ENCODE assay signal across 8 mouse cellular contexts in genomic region chr6:124931525-124932313, GRCm38 (mm10). TPM values are rescaled to one million over a fixed set of nuclear protein-coding genes. Genes with fewer than 3 reads are reported as not detected.
DNase-seq lines count a peak whose midpoint lies in the region; ATAC-seq and TF ChIP-seq lines count a peak whose summit lies in the region.

No protein-coding gene starts in this region.

- peaks cover 38% of the 10 kb centered on the region for H3K36me3 ChIP-seq in forebrain, embryonic 13.5 days (ENCODE audit: poor library complexity, severe bottlenecking)
- H3K36me3 ChIP-seq in kidney, embryonic 14.5 days (ENCODE audit: control insufficient read depth, insufficient read depth, low read length), result peaks cover 34% of the 10 kb centered on the region
- H3K36me3 ChIP-seq in splenic B cell, adult 2 months (ENCODE audit: control insufficient read depth, insufficient read depth, low read length, poor library complexity, severe bottlenecking), result peaks cover 11% of the 10 kb centered on the region

- 2% methylated on average over 48 of the region's 48 CpGs for WGBS in forebrain, embryonic 13.5 days
- WGBS in kidney, embryonic 14.5 days, result under 1% methylated on average over 48 of the region's 48 CpGs

- H3K4me3 ChIP-seq in left cerebral cortex, adult 2 months, result peak overlapping the region; percentile 98
- H3K4me3 ChIP-seq in forebrain, embryonic 13.5 days, result peak overlapping the region; percentile 92
- peak overlapping the region; percentile 93 for H3K4me3 ChIP-seq in kidney, embryonic 14.5 days (ENCODE audit: low read length)

- H3K27ac ChIP-seq in left cerebral cortex, adult 2 months, result peak overlapping the region; percentile 91
- H3K27ac ChIP-seq in forebrain, embryonic 13.5 days, result peak overlapping the region; percentile 94
- peak overlapping the region; percentile 97 for H3K27ac ChIP-seq in kidney, embryonic 14.5 days (ENCODE audit: low read depth, low read length)

- peaks cover 19% of the 10 kb centered on the region for H3K4me1 ChIP-seq in forebrain, embryonic 13.5 days
- H3K4me1 ChIP-seq in kidney, embryonic 14.5 days (ENCODE audit: control insufficient read depth, insufficient read depth, low read length), result peaks cover 21% of the 10 kb centered on the region; the same call in 1 of the 2 replicates

- H3K27me3 ChIP-seq in forebrain, embryonic 13.5 days, result no peaks in the 10 kb centered on the region
- no peaks in the 10 kb centered on the region for H3K27me3 ChIP-seq in kidney, embryonic 14.5 days (ENCODE audit: control insufficient read depth, insufficient read depth, low read length)
- no peaks in the 10 kb centered on the region; the same call in 1 of the 2 replicates for H3K27me3 ChIP-seq in splenic B cell, adult 2 months (ENCODE audit: control insufficient read depth, insufficient read depth, low read length, poor library complexity, severe bottlenecking)

- no peaks in the 10 kb centered on the region for H3K9me3 ChIP-seq in forebrain, embryonic 13.5 days (replicated peaks)
- H3K9me3 ChIP-seq in kidney, embryonic 14.5 days (ENCODE audit: control insufficient read depth, low read length), result no peaks in the 10 kb centered on the region

- H3K9ac ChIP-seq in forebrain, embryonic 13.5 days, result peak overlapping the region; percentile 95
- peak overlapping the region; percentile 95 for H3K9ac ChIP-seq in kidney, embryonic 14.5 days (ENCODE audit: low read depth, low read length)

- peak overlapping the region; percentile 87 for H3K4me2 ChIP-seq in forebrain, embryonic 13.5 days
- peak overlapping the region; percentile 82 for H3K4me2 ChIP-seq in kidney, embryonic 14.5 days (replicated peaks; ENCODE audit: low read depth, low read length)

- intact Hi-C loops in left cerebral cortex, adult 2 months (cut with DNase I), result loop anchor here (1.0 to 5.0 kb wide), 4 partner anchors 13 to 156 kb away; partner anchors contain the start of genes Cops7a and Pianp

- DNase-seq in left cerebral cortex, adult 2 months (ENCODE audit: extremely low spot score in 1 of 2, low spot score in 2 of 2), result peak in 1 of 2 experiments; percentile 49
- no peak for DNase-seq in left cerebral cortex, adult 8-10 months (ENCODE audit: low spot score in 2 of 2)
- peak; percentile 60 for DNase-seq in adipocyte (ENCODE audit: low spot score)
- DNase-seq in lung, postnatal 10 days, result peak; percentile 81
- DNase-seq in splenic B cell, adult 2 months (ENCODE audit: low read depth, low spot score), result peak; percentile 32
- DNase-seq in spleen, postnatal 4 days (ENCODE audit: low spot score in 2 of 2), result no peak

- ATAC-seq in forebrain, embryonic 13.5 days, result peak; percentile 34
- ATAC-seq in kidney, embryonic 14.5 days (ENCODE audit: low FRiP score, low TSS enrichment), result peak; percentile 22

- peak; percentile 17; the same call in 1 of the 2 replicates for TF ChIP-seq CTCF in left cerebral cortex, adult 2 months (IDR thresholded peaks at IDR 0.05)

RNA-seq across cellular contexts. Expression of gene Mlf2, which starts 0.5 kb away (rescaled TPM):
- total RNA-seq in left cerebral cortex, adult 2 months (2021), result 100 to 1,000 TPM; 617 to 624 TPM
- total RNA-seq in left cerebral cortex, adult 8-10 months (2022), result 100 to 1,000 TPM; 578 to 635 (median 620) TPM
- polyA plus RNA-seq in forebrain, embryonic 13.5 days (2015; fragmentation: Nextera tagmentation; extraction: Ambion mirVana), result 398 and 409 TPM in 2 replicates
- polyA plus RNA-seq in kidney, embryonic 14.5 days (2014; fragmentation: Nextera tagmentation; extraction: Ambion mirVana), result 396 and 402 TPM in 2 replicates

RNA-seq across cellular contexts. Expression of gene Ptms, which starts 11.8 kb away (rescaled TPM):
- total RNA-seq in left cerebral cortex, adult 2 months (2021), result 100 to 1,000 TPM; 845 to 926 TPM
- 100 to 1,000 TPM; 915 to 964 (median 945) TPM for total RNA-seq in left cerebral cortex, adult 8-10 months (2022)
- 588 and 626 TPM in 2 replicates for polyA plus RNA-seq in forebrain, embryonic 13.5 days (2015; fragmentation: Nextera tagmentation; extraction: Ambion mirVana)
- polyA plus RNA-seq in kidney, embryonic 14.5 days (2014; fragmentation: Nextera tagmentation; extraction: Ambion mirVana), result 219 and 295 TPM in 2 replicates

RNA-seq across cellular contexts. Expression of gene Lag3, which starts 20.2 kb away (rescaled TPM):
- 1 to 10 TPM; 2.1 to 3.1 TPM for total RNA-seq in left cerebral cortex, adult 2 months (2021)
- total RNA-seq in left cerebral cortex, adult 8-10 months (2022), result 10 to 100 TPM in 2 of 4 experiments, 1 to 10 TPM in 2; 2.4 to 12.6 (median 6.8) TPM
- 1.3 and 1.9 TPM in 2 replicates for polyA plus RNA-seq in forebrain, embryonic 13.5 days (2015; fragmentation: Nextera tagmentation; extraction: Ambion mirVana)
- 1.6 and 1.7 TPM in 2 replicates for polyA plus RNA-seq in kidney, embryonic 14.5 days (2014; fragmentation: Nextera tagmentation; extraction: Ambion mirVana)

RNA-seq across cellular contexts. Expression of gene Cops7a, which starts 33.6 kb away (rescaled TPM):
- 100 to 1,000 TPM; 148 to 156 TPM for total RNA-seq in left cerebral cortex, adult 2 months (2021)
- total RNA-seq in left cerebral cortex, adult 8-10 months (2022), result 100 to 1,000 TPM; 154 to 177 (median 165) TPM
- 89.0 and 99.3 TPM in 2 replicates for polyA plus RNA-seq in forebrain, embryonic 13.5 days (2015; fragmentation: Nextera tagmentation; extraction: Ambion mirVana)
- polyA plus RNA-seq in kidney, embryonic 14.5 days (2014; fragmentation: Nextera tagmentation; extraction: Ambion mirVana), result 144 and 162 TPM in 2 replicates

RNA-seq across cellular contexts. Expression of gene Cd4, which starts 43.7 kb away (rescaled TPM):
- 1 to 10 TPM; 2.0 to 4.6 TPM for total RNA-seq in left cerebral cortex, adult 2 months (2021)
- 10 to 100 TPM; 13.4 to 17.2 (median 15.9) TPM for total RNA-seq in left cerebral cortex, adult 8-10 months (2022)
- 0.08 TPM in 2 replicates for polyA plus RNA-seq in forebrain, embryonic 13.5 days (2015; fragmentation: Nextera tagmentation; extraction: Ambion mirVana)
- polyA plus RNA-seq in kidney, embryonic 14.5 days (2014; fragmentation: Nextera tagmentation; extraction: Ambion mirVana), result 0.16 TPM in 1 of 2 replicates, not detected in the other

Comparison
In these comparisons a context has a peak if more than half of its experiments do, and no peak if none do; other contexts are left out.
1. DNase-seq: peak in adipocyte (single experiment), lung, postnatal 10 days (single experiment) and splenic B cell, adult 2 months (single experiment); none in left cerebral cortex, adult 8-10 months (0 of 2) and spleen, postnatal 4 days (0 of 2).
2. Peak in every context shown above with its lines, with median percentiles within 50 percentile points of each other: H3K27ac ChIP-seq and H3K4me3 ChIP-seq.